Mouse (Mus musculus) heart, postnatal 36 days (tissue): ENCODE measurements around the gene Mrpl43. TPM values are rescaled to one million over a fixed set of nuclear protein-coding genes. Genes with fewer than 3 reads are reported as not detected.

Experiments used
- DNase-seq, 2 experiments: peaks; one replicate each; pipeline ENCODE4 v3.0.0; 2021 to 2022
- intact Hi-C: fragments of 180-260 bp; cut with DNase I; formaldehyde crosslinking; loops from one replicate; pipeline ENCODE4 v1.15.1; 2025
- total RNA-seq, 2 experiments: library from RNA; stranded (reverse); gene quantifications; 2 replicates each; pipeline ENCODE4 v1.2.3; 2021

The Mrpl43 gene
- total RNA-seq, 2 experiments from 2014 or later, result 48.6 to 52.3 TPM

- DNase-seq, result peak; percentile 80 to 83
- intact Hi-C loops, result loop anchor here (1.0 to 10.0 kb wide), 2 partner anchors 19 to 446 kb away; no protein-coding TSS in a partner anchor
These were observed 24.8 kb upstream of the Mrpl43 start for GRCm38 (mm10) chr19:45030746-45031693.

GRCm38 (mm10) chr19:45030111-45030510 is 23.9 kb upstream of the Mrpl43 start:
- DNase-seq, result peak; percentile 69 to 75
- intact Hi-C loops, result loop anchor here (10.0 kb wide), 1 partner anchor 445 kb away; no protein-coding TSS in a partner anchor

GRCm38 (mm10) chr19:45029571-45029970 is 23.3 kb upstream of the Mrpl43 start:
- intact Hi-C loops, result no loop called here
- no peak for DNase-seq

GRCm38 (mm10) chr19:45028746-45029145 is 22.5 kb upstream of the Mrpl43 start:
- intact Hi-C loops, result no loop called here
- no peak for DNase-seq

- intact Hi-C loops, result no loop called here
- peak; percentile 24 to 27 for DNase-seq
These were observed 21.6 kb upstream of the Mrpl43 start for GRCm38 (mm10) chr19:45027848-45028247.

GRCm38 (mm10) chr19:45026958-45027670 is 20.9 kb upstream of the Mrpl43 start:
- peak; percentile 42 to 43 for DNase-seq
- intact Hi-C loops, result no loop called here

GRCm38 (mm10) chr19:45025937-45026568 is 19.8 kb upstream of the Mrpl43 start:
- no peak for DNase-seq
- intact Hi-C loops, result no loop called here

GRCm38 (mm10) chr19:45024775-45025174 is 18.5 kb upstream of the Mrpl43 start:
- no peak for DNase-seq
- intact Hi-C loops, result no loop called here

- intact Hi-C loops, result no loop called here
- DNase-seq, result no peak
These were observed 17.8 kb upstream of the Mrpl43 start for GRCm38 (mm10) chr19:45023993-45024392.

- intact Hi-C loops, result no loop called here
- DNase-seq, result peak in 1 of 2 experiments; percentile 16
These were observed 15.1 kb upstream of the Mrpl43 start for GRCm38 (mm10) chr19:45021362-45021761.

GRCm38 (mm10) chr19:45020348-45020747 is 14.1 kb upstream of the Mrpl43 start:
- peak; percentile 70 to 71 for DNase-seq
- intact Hi-C loops, result no loop called here

GRCm38 (mm10) chr19:45018351-45018831 is 12.1 kb upstream of the Mrpl43 start:
- intact Hi-C loops, result loop anchor here (5.0 kb wide), 2 partner anchors 59 to 1379 kb away; partner anchors contain the start of genes Actr1a, Kazald1 and Sufu
- DNase-seq, result peak; percentile 53 to 63

- peak; percentile 87 to 93 for DNase-seq
- intact Hi-C loops, result loop anchor here (5.0 kb wide), 2 partner anchors 59 to 1379 kb away; partner anchors contain the start of genes Actr1a, Kazald1 and Sufu
These were observed 11.7 kb upstream of the Mrpl43 start for GRCm38 (mm10) chr19:45017909-45018308.

GRCm38 (mm10) chr19:45017216-45017771 is 11.1 kb upstream of the Mrpl43 start:
- intact Hi-C loops, result loop anchor here (5.0 kb wide), 2 partner anchors 60 to 1380 kb away; partner anchors contain the start of genes Actr1a, Kazald1 and Sufu
- peak; percentile 85 to 90 for DNase-seq

GRCm38 (mm10) chr19:45016341-45017215 is 10.3 kb upstream of the Mrpl43 start:
- intact Hi-C loops, result loop anchor here (5.0 kb wide), 2 partner anchors 61 to 1381 kb away; partner anchors contain the start of genes Actr1a, Kazald1 and Sufu
- DNase-seq, result peak; percentile 81 to 87

- intact Hi-C loops, result loop anchor here (5.0 kb wide), 2 partner anchors 62 to 1382 kb away; partner anchors contain the start of genes Actr1a, Kazald1 and Sufu
- DNase-seq, result peak; percentile 66 to 78
These were observed 9.5 kb upstream of the Mrpl43 start for GRCm38 (mm10) chr19:45015518-45016281.

- peak; percentile 71 to 78 for DNase-seq
- intact Hi-C loops, result loop anchor here (5.0 kb wide), 2 partner anchors 62 to 1382 kb away; partner anchors contain the start of genes Actr1a, Kazald1 and Sufu
These were observed 8.8 kb upstream of the Mrpl43 start for GRCm38 (mm10) chr19:45014981-45015402.
